Mouse (Mus musculus) testis, postnatal 10 days (tissue): ENCODE data around the gene Cpped1.

Experiments
- DNase-seq: peaks from one replicate; pipeline ENCODE4 v3.0.0; 2021; ENCODE audit warnings: low spot score

The Cpped1 gene

DNA sequence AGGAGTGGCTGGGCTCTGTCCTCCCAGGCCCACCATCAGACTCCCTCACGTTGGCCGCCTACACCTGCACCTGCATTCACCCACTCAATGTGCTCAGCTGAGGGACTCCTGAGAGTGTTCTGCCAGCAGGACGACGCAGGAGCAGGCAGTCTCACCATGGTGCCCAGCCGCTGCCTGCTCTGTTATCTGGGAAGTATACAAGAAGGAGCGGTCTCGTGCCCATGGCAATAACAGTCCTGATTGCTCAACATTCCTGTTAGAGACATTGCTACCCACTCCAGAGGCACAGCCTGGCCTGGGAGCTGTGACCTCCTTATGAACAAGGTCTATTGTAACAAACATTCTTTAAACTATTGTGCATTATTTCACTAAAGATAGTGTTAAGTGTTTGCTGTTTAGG, 151.3 kb downstream of the Cpped1 start:
- no peak for DNase-seq

DNA sequence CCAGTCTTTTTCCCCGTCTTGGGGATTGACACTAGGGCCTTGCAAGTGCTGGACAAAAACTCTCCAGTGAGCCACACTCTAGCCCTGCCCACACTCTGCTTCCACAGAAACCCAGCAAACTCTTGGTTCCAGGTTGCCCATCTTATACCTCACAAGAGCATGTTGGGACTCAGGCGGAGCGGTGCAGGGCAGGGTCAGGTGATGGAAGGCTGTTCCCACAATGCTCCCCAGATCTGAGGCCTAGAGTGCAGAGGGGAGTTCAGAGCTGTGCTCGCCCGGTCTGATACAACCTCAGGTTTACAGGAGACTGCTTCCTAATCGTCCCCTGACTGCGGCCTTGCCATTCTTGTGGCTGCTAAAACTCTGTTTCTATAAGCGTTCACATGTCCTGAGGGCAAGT, 151.8 kb downstream of the Cpped1 start:
- no peak for DNase-seq

DNA sequence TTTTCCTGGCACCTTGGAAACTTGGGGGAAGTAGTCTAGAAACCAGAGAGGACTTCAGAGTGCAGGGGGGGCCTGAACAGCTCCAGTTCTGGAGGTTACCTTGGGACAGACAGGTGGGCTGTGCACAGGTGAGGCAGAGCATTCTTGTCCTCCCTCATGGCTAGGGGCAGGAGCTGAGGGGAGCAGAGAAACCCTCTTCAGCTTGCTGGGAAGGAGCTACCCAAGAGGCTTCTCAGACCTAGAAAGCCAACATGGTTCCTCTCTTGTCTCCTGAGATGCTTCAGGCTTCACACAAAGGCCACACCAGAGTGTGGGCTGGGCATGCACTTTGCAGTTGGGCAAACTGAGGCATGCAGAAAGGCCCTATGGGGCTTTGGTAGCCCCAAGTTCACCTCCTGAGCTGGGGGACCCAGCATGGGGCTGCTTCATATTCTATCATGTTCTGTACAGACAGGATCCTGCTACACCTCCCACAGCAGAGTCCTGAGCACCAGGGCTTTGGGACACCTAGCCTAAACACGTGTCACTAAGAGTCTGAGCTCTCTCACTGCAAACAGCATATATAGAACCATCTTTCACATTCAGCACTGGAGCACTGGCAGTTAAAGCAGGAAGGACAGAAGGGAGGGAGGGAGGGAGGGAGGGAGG, 152.5 kb downstream of the Cpped1 start:
- no peak for DNase-seq

GRCm38 (mm10) chr16:11755281-11756066, 153.8 kb downstream of the Cpped1 start:
- no peak for DNase-seq

- no peak for DNase-seq
Observed at GRCm38 (mm10) chr16:11754136-11754535, 155.1 kb downstream of the Cpped1 start.
